Mouse (Mus musculus) G1E (cell line): ENCODE results near the gene Mrpl23.

Experiments used
- CTCF ChIP-seq: IDR thresholded peaks from 2 replicates; pipeline ENCODE4 v1.5.1; 2012; ENCODE audit warnings: low read depth, low read length, inconsistent platforms, mixed read lengths
- POLR2AphosphoS5 ChIP-seq: IDR thresholded peaks from 2 replicates; pipeline ENCODE4 v1.6.1; 2012; ENCODE audit warnings: low read depth, low read length, inconsistent platforms; ENCODE audit not compliant: insufficient replicate concordance

DNA sequence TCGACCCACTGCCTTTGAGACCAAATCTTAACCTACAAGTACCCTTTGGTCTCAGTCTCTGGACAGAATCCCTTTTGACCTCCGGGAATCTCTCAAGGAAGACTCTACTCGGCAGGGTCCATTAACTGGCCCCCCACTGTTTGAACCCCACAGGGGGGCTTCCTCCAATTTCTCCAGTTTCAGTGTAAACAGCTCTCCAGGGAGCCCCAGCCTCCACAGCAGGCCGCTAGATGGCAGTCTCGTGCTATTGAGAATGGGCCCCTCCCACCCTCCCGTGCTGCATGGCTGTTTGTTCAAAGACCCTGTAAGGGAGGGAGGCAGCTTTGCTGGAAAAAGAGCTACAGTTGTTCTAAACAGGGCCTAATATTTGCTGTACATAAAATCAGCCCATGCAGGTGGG, 5.4 kb downstream of the Mrpl23 start:
- TF ChIP-seq CTCF: 0 out of 2 replicates have a peak, but pooled peaks have one; percentile 14
- no peak for TF ChIP-seq POLR2AphosphoS5
